Mouse (Mus musculus) kidney, postnatal 4 days (tissue): ENCODE measurements around the gene Unc5b.
"Not testable (repeated sequence)": the region's sequence is repeated elsewhere in the genome, so short reads cannot be mapped to it uniquely, and the experiment has no call there.

ENCODE experiments used
- DNase-seq, 2 experiments: peaks; one replicate each; pipeline ENCODE4 v3.0.0; 2021; ENCODE audit warnings: mixed read lengths in 2 of 2

Unc5b gene

DNA sequence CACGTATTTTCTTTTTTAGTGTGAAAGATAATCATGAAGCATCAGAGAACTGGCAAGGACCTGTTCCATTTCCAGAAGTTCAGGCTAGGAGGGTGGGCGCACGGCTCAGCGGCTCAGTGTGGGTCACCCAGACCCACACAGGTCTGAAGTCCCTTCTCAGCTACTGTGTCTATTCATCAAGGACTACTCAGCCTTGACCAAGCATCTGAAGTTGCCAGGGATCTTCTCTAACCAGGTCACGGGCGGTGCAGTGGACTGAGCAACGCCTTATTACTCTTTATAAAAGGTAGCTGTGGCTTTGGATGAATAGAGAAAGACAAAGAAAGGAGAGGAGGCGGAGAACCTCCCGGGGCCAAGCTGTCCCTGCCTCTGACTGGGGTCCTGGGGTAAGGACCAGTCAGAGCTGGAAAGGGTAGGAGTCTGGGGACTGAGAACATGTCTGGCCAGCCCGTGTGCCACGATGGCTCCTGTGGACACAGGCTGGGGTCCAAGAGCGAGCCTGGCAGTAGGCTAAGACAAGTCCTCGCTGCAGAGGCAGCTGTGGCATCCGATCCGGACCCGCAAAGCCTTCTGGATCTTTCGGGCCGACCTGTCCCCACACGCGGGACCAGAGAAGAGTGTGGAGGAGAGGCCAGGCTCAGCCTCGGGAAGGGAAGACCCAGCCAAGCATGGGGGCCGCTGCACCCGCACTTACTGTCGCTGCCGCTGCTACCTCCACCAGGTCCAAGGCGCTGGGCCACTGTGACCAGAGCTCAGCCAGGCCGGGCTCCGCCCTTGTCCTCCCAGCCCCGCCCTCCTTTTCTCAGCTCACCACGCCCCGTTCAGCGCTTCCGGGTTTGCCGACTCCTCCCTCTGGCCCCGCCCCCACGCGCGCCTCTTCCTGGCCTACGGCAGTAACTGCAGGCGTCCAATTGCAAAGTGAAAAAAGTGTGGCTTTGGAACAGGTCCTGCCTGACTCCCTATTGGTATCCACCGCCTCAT lies 79.1 kb downstream of the Unc5b start, which contains the start of gene Slc29a3:
Gene Slc29a3, minus strand, starts transcription at position 755 of the 981 bp plus-strand sequence.
- DNase-seq, result peak; percentile 99

DNA sequence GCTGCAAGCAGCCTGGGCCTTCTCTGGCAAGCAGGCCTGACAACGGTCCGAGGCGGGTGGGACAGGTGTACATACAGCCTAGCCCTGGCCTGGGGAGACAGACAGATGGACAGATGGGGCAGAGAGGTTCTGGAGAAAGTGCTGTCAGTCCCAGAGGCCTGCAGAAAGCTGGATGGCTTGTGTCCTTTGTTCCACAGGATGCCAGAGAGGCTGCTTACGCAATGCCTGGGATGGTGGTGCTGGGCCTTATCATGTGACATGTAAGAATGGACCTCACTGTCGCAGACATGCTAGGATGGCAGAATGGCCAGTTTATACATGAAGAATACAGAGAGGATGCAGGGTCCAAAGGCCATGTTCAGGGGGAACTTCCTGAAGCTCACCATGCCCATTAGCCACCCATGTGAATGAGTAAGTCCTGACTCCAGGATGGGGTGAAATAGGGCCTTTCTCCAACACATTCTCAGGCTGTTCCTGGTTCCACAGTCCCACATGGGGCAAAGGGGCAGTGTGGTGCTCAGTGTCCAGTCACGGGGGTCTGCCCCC lies 83.6 kb downstream of the Unc5b start:
- no peak for DNase-seq

GRCm38 (mm10) chr10:60746512-60746911 lies 84.9 kb downstream of the Unc5b start:
- DNase-seq, result peak in 1 of 2 experiments; percentile 24

DNA sequence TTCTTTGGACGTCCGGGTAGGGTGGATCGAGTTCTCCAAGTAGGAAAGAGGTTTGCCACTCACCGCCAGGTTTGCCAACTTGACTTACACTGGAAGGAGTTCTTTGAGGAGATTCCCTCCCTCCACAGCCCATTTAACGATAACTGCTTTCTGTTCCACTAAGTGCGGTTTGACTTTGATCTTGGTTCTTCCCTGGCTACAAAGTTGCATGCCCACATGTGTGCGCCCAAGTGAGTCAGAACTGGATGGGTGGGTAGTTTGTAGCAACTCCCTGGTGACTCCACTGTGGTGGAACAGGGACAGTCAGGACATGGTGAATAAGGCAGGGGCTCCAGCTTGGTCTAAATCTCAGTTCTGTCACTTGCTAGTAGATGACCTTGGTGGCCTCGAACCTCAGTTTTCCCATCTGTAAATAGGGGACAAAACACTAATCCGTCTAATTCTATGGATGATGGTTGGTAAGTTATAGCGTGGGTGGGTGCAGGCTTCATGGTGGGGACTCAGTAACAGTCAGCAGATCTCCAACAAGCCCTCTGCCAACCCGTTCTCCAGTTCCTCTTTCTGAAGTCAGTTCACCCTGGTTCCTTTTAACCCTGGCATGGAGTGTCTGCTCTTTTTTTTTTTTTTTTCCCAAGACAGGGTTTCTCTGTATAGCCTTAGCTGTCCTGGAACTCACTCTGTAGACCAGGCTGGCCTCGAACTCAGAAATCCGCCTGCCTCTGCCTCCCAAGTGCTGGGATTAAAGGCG lies 86.7 kb downstream of the Unc5b start:
- DNase-seq, result no peak

DNA sequence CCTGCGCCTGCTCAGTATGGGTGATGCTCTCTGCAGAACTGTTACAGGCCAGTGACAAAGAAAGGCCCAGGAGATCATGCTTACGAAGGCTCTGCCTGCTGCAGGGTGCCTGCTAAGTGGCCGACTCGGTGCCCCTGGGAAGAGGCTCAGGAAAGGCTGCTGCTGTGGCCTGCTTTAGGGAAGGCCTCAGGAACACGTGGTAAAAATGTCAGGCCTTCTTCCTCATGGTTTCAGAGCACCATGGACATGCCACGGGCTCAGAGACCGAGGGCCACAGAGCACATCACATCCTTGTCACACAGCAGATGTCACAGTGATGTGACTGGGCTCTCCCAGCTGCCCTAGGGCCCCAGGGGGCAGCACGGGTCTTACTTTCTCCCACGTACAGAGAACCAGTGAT lies 87.7 kb downstream of the Unc5b start:
- no peak for DNase-seq

GRCm38 (mm10) chr10:60742942-60743341 lies 88.4 kb downstream of the Unc5b start:
- no peak for DNase-seq

DNA sequence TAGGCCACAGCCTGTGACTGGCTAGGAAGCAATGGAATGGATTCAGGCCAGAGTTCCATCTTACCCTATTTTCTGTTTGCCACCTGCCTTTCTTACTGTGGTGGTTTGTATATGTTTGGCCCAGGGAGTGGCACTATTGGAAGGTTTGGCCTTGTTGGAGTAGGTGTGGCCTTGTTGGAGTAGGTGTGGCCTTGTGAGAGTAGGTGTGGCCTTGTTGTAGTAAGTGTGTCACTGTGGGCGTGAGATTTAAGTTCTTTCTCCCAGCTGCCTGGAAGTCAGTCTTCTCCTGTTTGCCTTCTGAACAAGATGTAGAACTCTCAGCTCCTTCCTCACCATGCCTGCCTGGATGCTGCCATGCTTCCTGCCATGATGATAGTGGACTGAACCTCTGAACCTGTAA lies 89.1 kb downstream of the Unc5b start:
- DNase-seq, result not testable (repeated sequence)

GRCm38 (mm10) chr10:60741435-60741834 lies 89.9 kb downstream of the Unc5b start:
- no peak for DNase-seq

DNA sequence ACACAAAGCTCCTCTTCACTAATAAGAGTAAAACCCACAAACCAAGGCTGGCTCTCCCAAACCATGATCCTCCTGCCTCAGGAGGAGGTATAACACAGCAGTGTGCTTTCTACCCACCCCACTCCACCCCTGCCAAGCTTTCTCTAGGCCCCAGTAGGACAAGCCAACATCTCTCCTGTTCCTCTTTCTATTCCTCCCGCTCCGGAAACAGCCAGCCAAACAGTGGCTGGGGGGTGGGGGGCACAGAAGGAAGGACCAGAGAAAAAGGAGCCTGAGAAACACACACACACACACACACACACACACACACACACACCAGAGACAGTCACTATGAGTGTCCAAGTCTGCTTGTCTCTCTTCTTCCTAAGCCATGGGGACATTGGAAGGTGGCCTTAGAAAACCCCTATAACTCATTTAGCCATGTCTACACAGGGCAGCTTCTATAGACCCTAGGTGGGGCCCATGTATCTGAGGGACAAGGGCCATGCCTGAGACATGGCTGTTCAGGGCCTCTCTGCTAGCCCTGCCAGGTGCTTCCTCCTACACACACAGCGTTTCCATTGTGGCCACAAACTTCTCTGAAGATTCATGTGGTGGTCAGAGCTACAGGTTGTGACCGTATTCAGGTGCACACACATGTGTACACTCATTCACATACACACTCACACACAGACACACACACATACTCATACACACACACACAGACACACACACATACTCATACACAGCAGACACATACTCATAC lies 91.6 kb downstream of the Unc5b start:
- no peak for DNase-seq

DNA sequence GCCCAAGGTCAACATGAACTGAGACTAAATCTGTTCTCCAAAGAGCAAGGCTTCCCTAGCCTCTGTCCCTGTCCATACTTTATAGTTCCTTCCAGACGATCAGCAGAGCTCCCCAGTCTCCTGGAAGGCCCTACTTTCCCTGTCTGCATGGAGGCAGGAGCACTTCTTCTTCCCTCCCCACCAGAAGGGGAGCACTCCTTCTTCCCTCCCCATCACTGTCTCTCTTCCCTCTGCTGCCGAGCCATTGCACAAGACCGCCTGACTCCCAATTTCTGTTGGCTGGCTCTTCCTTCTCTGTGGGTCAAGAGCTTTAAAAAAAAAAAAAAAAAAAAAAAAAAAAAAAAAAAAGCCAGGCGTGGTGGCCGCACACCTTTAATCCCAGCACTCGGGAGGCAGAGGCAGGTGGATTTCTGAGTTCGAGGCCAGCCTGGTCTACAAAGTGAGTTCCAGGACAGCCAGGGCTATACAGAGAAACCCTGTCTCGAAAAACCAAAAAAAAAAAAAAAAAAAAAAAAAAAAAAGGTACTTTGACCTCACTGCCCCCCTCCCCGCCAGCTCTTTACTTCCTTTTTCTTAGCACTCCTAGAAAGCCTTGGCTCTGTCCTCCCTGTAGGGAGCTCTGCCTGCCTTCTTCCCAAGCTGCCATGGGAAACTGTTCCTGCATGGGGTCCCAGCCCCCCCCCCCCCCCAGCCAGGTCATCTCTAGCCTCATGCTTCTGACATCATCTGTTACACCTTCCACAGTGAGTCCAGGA lies 93.3 kb downstream of the Unc5b start:
- no peak for DNase-seq

DNA sequence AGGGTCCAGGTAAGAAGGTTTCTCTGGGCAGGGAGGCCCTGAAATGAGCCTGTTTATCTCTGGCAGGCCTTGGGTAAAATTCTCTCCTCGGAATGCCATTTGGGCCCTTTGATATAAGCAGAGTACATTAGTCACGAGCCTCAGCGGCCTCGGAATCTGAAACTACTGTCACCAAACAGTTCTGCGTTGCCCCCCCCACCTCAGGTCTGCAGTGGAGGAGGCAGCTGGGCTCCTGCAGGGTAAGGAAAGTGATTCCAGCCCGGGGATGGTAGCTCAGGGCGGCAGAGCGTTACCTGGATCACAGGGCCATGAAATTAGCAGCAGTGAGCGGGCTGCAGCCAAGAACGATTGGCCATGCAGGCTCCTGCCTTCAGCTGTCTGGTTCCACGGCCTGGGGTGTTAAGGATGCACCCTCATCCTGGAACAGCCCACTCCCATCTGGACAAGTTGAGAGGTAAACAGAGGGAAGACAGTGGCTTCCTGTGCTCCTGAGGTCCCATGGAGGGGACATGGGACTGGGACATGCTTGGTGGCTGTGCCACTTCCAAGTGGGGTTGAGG lies 94.1 kb downstream of the Unc5b start:
- peak; percentile 62 to 75 for DNase-seq

DNA sequence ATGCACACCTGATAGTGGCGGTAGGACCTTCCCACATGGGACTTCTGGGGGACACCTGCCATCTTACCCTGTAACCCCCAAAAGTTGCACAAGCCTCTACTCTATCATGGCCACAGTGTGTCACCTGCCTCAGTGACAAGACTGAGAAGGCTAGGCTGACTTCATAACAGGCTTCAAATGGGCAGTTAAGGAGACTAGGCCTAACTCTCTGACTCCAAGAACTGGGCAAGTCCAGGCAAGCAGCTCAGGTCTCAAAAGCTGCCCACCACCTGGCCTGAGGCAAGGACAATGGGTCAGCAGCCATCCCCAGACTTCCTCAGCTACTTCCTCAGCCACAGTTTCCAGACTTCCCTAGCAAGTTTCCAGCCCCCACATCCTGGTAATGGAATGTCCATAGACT lies 95.6 kb downstream of the Unc5b start:
- no peak for DNase-seq

DNA sequence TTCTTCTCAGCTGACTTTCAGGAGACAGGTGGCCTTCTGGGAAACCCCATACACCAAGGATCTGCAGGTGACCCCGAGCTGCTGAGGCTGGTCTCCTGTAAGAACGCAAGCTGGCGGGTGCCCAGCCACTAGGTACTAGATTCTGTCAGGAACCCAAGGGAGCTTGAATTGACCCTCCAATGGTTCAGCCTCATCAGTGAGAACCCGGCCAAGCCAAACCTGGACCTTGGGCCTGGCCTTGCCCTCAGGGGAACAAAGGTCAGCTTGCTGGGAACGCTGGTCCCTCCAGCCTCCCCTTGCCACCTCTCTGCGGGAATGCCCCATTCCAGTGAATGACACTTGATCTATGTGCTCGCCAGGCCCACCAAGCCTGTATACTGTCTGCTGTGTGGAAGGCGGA lies 97.9 kb downstream of the Unc5b start:
- DNase-seq, result no peak

DNA sequence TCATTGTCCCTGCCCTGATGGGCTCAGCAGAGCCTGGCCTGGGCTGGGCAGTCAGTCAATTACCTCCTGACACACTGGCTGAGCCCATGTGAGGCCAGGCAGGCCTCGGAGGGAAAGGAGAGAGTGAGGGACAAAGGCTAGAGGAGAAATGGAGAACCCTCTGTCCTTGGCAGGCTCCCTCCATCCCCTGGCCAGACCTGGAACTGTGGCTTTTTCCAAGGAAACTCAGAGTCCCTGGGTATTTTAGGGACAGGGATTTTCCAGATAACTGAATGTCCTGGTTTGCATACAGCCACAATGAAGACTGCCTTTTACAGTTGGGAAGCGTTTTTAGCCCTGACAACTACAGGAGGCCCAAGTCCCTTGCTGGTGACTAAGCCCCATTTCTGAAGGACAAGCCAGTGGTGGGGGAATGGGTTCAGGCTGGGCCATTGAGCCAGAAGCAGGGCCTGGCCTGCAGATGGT lies 99.0 kb downstream of the Unc5b start:
- DNase-seq, result no peak

GRCm38 (mm10) chr10:60731742-60732141 lies 99.6 kb downstream of the Unc5b start:
- no peak for DNase-seq

DNA sequence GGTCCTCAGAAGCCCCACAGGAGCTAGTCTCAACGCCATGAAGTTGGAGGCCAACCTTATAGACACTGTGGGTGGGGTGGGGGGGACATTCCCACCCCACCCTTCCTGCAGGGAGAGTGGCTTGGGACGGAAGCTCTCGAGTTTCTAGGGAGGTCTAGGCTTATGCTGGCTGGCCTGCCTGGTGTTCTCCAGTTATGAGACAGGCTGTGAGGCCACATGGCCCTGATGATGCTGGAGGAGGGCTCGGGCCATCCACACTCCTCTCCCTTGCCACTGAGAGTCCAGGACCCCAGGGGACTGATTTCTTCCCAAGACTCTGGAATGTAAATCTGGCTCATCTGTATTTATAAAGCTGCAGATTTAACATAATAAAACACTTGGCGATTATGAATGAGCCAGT lies 104.1 kb downstream of the Unc5b start:
- no peak for DNase-seq

- DNase-seq, result no peak
These were observed 104.5 kb downstream of the Unc5b start for GRCm38 (mm10) chr10:60726896-60727295.

DNA sequence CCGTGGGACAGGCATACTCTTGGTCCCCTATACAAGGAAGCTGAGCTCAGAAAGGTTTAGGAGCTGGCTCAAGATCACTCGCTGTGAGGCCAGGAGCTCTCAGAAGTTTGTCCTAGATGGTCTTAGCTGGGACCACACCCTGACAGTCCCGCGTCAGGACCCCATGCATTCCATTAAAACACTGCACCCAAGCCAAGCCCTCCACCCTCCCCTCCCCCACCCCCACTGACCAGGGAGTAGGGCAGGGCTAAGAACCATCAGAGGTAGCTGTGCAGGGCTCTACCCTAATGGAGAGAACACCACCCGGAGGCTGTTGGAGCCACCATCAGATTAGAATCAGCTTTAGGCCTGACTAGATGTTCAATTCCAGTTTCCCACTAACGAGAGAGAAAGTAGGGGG lies 106.9 kb downstream of the Unc5b start:
- no peak for DNase-seq

DNA sequence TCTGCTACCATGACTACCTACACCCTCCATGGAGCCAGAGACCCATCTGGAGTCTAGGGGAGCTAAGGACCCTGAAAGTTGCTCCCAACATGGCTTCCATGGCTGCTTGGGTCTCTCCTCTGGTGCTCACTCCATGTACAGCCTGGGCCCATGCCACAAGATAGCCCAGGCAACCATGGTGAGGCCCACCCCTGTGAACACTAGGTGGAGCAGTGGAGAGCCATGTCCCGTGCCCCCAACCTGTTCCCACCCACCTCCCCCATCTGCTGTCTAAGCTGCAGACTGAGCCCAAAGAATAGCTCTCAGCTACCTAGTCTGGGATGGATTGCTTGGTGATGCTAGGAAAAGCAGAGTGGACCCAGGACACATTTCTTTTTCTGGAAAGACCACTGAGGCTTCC lies 108.0 kb downstream of the Unc5b start:
- DNase-seq, result no peak

GRCm38 (mm10) chr10:60721640-60722039 lies 109.7 kb downstream of the Unc5b start:
- no peak for DNase-seq

- DNase-seq, result no peak
These were observed 110.9 kb downstream of the Unc5b start for GRCm38 (mm10) chr10:60720461-60720860.

DNA sequence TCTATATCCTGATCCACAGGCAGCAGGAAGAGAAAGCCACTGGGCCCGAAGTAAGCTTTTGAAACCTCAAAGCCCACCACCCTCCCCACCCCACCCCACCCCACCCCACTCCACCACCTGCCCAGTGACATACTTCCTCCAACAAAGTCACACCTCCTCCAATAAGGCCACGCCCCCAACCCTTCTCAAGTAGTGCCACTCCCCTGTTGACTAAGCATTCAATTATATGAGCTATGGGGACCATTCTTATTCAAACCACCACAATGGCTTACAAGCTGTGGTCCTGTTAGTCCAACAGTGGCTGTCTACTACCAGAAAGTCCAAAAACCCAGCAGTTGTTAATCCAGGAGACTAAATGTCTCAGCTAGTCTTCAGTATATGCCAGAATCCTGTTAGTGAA lies 112.9 kb downstream of the Unc5b start:
- DNase-seq, result no peak
